Mouse (Mus musculus) liver, adult 2 months (tissue): ENCODE data around the gene Plcl1.

Source experiments
- CTCF ChIP-seq: fragments of 200-500 bp; IDR thresholded peaks from 2 replicates; pipeline ENCODE4 v1.5.1; 2011; ENCODE audit warnings: low read depth, low read length, control low read depth
- POLR2A ChIP-seq: fragments of 200-500 bp; IDR thresholded peaks from 2 replicates; pipeline ENCODE4 v1.6.1; 2011; ENCODE audit warnings: low read length, control low read depth; ENCODE audit not compliant: insufficient read depth; ENCODE audit errors: extremely low read depth

GRCm38 (mm10) chr1:55631496-55631895 lies 225.8 kb downstream of the Plcl1 start:
- TF ChIP-seq CTCF (no peak), POLR2A (no peak)
